Mouse (Mus musculus): ENCODE results near the gene Ica1. TPM values are rescaled to one million over a fixed set of nuclear protein-coding genes. Genes with fewer than 3 reads are reported as not detected.

Gene Ica1
- 4.1 TPM for polyA plus RNA-seq (2017; shearing (Covaris generic))

GRCm38 (mm10) chr6:8778296-8778649, at the start of gene Ica1:
Gene Ica1, minus strand, starts transcription at chr6:8778488.

Other genes starting within 250 kb of the Ica1 start
- not detected for gene Nxph1, start 169.9 kb upstream of the Ica1 start, polyA plus RNA-seq (2017; shearing (Covaris generic))

All from CD4-positive, CD25-positive, alpha-beta regulatory T cell (primary cell).